Mouse (Mus musculus) CD8-positive naive resting alpha-beta T cell, adult 57 days (primary cell): Measurements from ENCODE around the gene Dcdc2c. TPM values are rescaled to one million over a fixed set of nuclear protein-coding genes. Genes with fewer than 3 reads are reported as not detected.

Experiments
- total RNA-seq: library from RNA; stranded (reverse); gene quantifications from one replicate; pipeline ENCODE4 v1.2.4, GENCODE M21; 2023

Gene Dcdc2c
- total RNA-seq = not detected

GRCm38 (mm10) chr12:28552299-28552698, at the start of gene Dcdc2c:
Gene Dcdc2c, minus strand, starts transcription at chr12:28552399.

GRCm38 (mm10) chr12:28582423-28582822, 30.2 kb upstream of the Dcdc2c start, which contains the start of gene Allc:
Gene Allc, minus strand, starts transcription at chr12:28582523.

Other genes with a start within 250 kb of the Dcdc2c start
- not detected for gene Allc, start 30.1 kb upstream of the Dcdc2c start, total RNA-seq
- gene Colec11, start 71.0 kb upstream of the Dcdc2c start, total RNA-seq = not detected
- gene Rps7, start 83.6 kb upstream of the Dcdc2c start, total RNA-seq = 1,556 TPM
- gene Rnaseh1, start 97.2 kb upstream of the Dcdc2c start, total RNA-seq = 28.6 TPM
- gene Adi1, start 122.8 kb upstream of the Dcdc2c start, total RNA-seq = 44.7 TPM
- 74.2 TPM for gene Trappc12, start 198.1 kb upstream of the Dcdc2c start, total RNA-seq
- gene Eipr1, start 199.4 kb upstream of the Dcdc2c start, total RNA-seq = 60.5 TPM